Mouse (Mus musculus) spleen, postnatal 4 days (tissue): ENCODE data around the gene Aldh16a1.
"Not testable (repeated sequence)": the region's sequence is repeated elsewhere in the genome, so short reads cannot be mapped to it uniquely, and the experiment has no call there.

ENCODE experiments used
- DNase-seq, 2 experiments: peaks; one replicate each; pipeline ENCODE4 v3.0.0; 2022; ENCODE audit warnings: low spot score in 2 of 2

The Aldh16a1 gene

GRCm38 (mm10) chr7:45117566-45117965, 36.8 kb downstream of the Aldh16a1 start:
- no peak for DNase-seq

- no peak for DNase-seq
Observed at GRCm38 (mm10) chr7:45113476-45113875, 40.9 kb downstream of the Aldh16a1 start.

GRCm38 (mm10) chr7:45112529-45112928, 41.9 kb downstream of the Aldh16a1 start:
- DNase-seq = no peak

- DNase-seq = no peak
Observed at GRCm38 (mm10) chr7:45111940-45112339, 42.4 kb downstream of the Aldh16a1 start.

- DNase-seq = not testable (repeated sequence)
Observed at GRCm38 (mm10) chr7:45110089-45110488, 44.3 kb downstream of the Aldh16a1 start.

- no peak for DNase-seq
Observed at GRCm38 (mm10) chr7:45107052-45107645, 47.2 kb downstream of the Aldh16a1 start.

GRCm38 (mm10) chr7:45106441-45106840, 47.9 kb downstream of the Aldh16a1 start:
- DNase-seq = no peak

- DNase-seq = no peak
Observed at GRCm38 (mm10) chr7:45105491-45105890, 48.9 kb downstream of the Aldh16a1 start.

- DNase-seq = no peak
Observed at GRCm38 (mm10) chr7:45104941-45105340, 49.4 kb downstream of the Aldh16a1 start.

GRCm38 (mm10) chr7:45103652-45104180, 50.7 kb downstream of the Aldh16a1 start, which contains the start of gene Fcgrt:
Gene Fcgrt, minus strand, starts transcription at chr7:45103851.
- no peak for DNase-seq

GRCm38 (mm10) chr7:45102940-45103585, 51.3 kb downstream of the Aldh16a1 start:
- DNase-seq = no peak

GRCm38 (mm10) chr7:45102441-45102840, 51.9 kb downstream of the Aldh16a1 start:
- no peak for DNase-seq

GRCm38 (mm10) chr7:45100046-45100445, 54.3 kb downstream of the Aldh16a1 start:
- DNase-seq = no peak

GRCm38 (mm10) chr7:45098541-45099240, 55.7 kb downstream of the Aldh16a1 start:
- no peak for DNase-seq

GRCm38 (mm10) chr7:45097479-45097878, 56.9 kb downstream of the Aldh16a1 start:
- DNase-seq = no peak

GRCm38 (mm10) chr7:45095965-45096364, 58.4 kb downstream of the Aldh16a1 start:
- DNase-seq = not testable (repeated sequence)

- no peak for DNase-seq
Observed at GRCm38 (mm10) chr7:45095367-45095766, 59.0 kb downstream of the Aldh16a1 start.

- DNase-seq = no peak
Observed at GRCm38 (mm10) chr7:45094121-45094520, 60.3 kb downstream of the Aldh16a1 start.

- no peak for DNase-seq
Observed at GRCm38 (mm10) chr7:45093516-45093905, 60.9 kb downstream of the Aldh16a1 start.

GRCm38 (mm10) chr7:45092828-45093515, 61.4 kb downstream of the Aldh16a1 start:
- no peak for DNase-seq

- DNase-seq = peak; percentile 66 to 73
Observed at GRCm38 (mm10) chr7:45092048-45092447, 62.3 kb downstream of the Aldh16a1 start, which contains the start of gene Rcn3. Gene Rcn3, minus strand, starts transcription at chr7:45092221.
